Mouse (Mus musculus): ENCODE data around the gene Fndc3b.

GRCm38 (mm10) chr3:27712421-27712820 is 1.3 kb upstream of the Fndc3b start:
- TF ChIP-seq CTCF (IDR thresholded peaks at IDR 0.05; ENCODE audit: low read depth) (no peak), EP300 (IDR thresholded peaks at IDR 0.05; ENCODE audit: low read depth) (no peak)

Data from liver, embryonic 14.5 days (tissue).